Mouse (Mus musculus) T-helper 17 cell (primary cell): ENCODE results near the gene Man2b1.
"Not testable (repeated sequence)": the region's sequence is repeated elsewhere in the genome, so short reads cannot be mapped to it uniquely, and the experiment has no call there.

Source experiments
- in situ Hi-C, 2 experiments: fragments of 300-600 bp; cut with MboI, MseI; formaldehyde crosslinking; loops; 1 replicate in 1 of 2; 2 replicates in 1 of 2; pipeline ENCODE4 v1.15.1; 2025; ENCODE audit warnings: high pct_unique_total_duplicates in 2 of 2

Gene Man2b1

GRCm38 (mm10) chr8:85113241-85113640 is 30.2 kb downstream of the Man2b1 start:
- in situ Hi-C loops = no loop called here

GRCm38 (mm10) chr8:85115501-85115900 is 32.4 kb downstream of the Man2b1 start:
- in situ Hi-C loops = no loop called here

GRCm38 (mm10) chr8:85116984-85117383 is 33.9 kb downstream of the Man2b1 start:
- in situ Hi-C loops = no loop called here

- in situ Hi-C loops = no loop called here
Measured at GRCm38 (mm10) chr8:85119052-85119981, 36.2 kb downstream of the Man2b1 start.

- in situ Hi-C loops = not testable (repeated sequence)
Measured at GRCm38 (mm10) chr8:85120251-85120650, 37.2 kb downstream of the Man2b1 start.

GRCm38 (mm10) chr8:85122995-85123394 is 39.9 kb downstream of the Man2b1 start, which contains the start of gene Zfp791:
Zfp791 (minus strand) TSS chr8:85123095.
- in situ Hi-C loops = no loop called here

GRCm38 (mm10) chr8:85123691-85124090 is 40.6 kb downstream of the Man2b1 start:
- in situ Hi-C loops = no loop called here

- in situ Hi-C loops = loop anchor here in 1 of 2 experiments (25.0 kb wide), 1 partner anchor 855 kb away; no protein-coding TSS in a partner anchor
Measured at GRCm38 (mm10) chr8:85132335-85132734, 49.3 kb downstream of the Man2b1 start.

- in situ Hi-C loops = loop anchor here in 1 of 2 experiments (25.0 kb wide), 1 partner anchor 852 kb away; no protein-coding TSS in a partner anchor
Measured at GRCm38 (mm10) chr8:85135690-85136089, 52.6 kb downstream of the Man2b1 start.

GRCm38 (mm10) chr8:85142516-85142915 is 59.4 kb downstream of the Man2b1 start:
- in situ Hi-C loops = loop anchor here in 1 of 2 experiments (25.0 kb wide), 1 partner anchor 845 kb away; no protein-coding TSS in a partner anchor
